Mouse (Mus musculus): ENCODE results near the gene Phf20.

DNA sequence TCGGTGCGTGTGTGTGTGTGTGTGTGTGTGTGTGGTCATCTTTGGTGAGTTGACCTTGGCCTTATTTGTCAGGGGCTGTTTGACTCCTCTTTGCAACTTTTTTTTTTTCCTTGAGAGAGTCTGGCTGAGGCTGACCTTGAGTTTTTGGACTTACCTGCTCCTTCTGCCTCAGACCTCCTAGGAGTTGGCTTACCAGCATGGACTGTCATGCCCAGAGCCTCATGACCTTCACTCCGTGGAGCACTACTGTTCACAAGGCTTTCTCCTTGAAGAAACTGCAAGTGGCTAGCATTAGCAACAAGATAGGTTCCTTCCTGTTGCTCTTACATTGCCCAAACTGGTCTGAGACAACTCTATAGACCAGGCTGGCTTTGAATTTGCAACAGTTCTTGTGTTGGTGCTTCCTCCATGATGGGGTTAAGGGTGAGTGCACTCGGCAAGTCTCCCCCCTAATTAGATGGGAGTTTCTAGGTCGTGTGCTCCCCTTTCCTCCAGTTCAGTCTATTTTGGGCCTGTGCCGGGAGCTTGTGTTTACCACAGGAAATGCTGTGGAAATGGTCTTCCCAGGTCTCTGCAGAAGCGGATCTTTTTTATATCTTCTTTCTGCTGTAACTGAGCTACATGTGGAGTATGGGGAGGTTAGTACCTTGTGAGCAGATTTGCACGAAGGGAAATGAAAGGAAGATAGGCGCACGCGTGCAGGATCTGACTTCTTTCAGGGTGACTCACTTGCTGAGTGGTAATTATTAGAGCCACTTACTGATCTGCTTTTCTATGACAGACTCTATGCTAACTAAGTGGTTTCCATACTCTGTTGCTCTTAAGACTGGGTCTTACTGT lies 61.9 kb downstream of the Phf20 start:
- no peak for TF ChIP-seq POLR2A (IDR thresholded peaks at IDR 0.05; ENCODE audit: insufficient read length, low read depth)
- TF ChIP-seq MYOG (IDR thresholded peaks at IDR 0.05; ENCODE audit: control insufficient read depth in 1 of 3, insufficient read depth in 1 of 3, insufficient read length in 2 of 3, low read depth in 2 of 3): no peak
- TF ChIP-seq MAX (IDR thresholded peaks at IDR 0.05; ENCODE audit: low read depth): no peak
- no peak for TF ChIP-seq SRF (IDR thresholded peaks at IDR 0.05; ENCODE audit: control insufficient read depth, insufficient read length, low read depth)
- TF ChIP-seq REST (IDR thresholded peaks at IDR 0.05; ENCODE audit: insufficient read depth, insufficient read length): no peak
- TF ChIP-seq CEBPB (IDR thresholded peaks at IDR 0.05; ENCODE audit: insufficient read depth, poor library complexity, severe bottlenecking): no peak
- TF ChIP-seq MYOD1 (IDR thresholded peaks at IDR 0.05; ENCODE audit: control insufficient read depth in 1 of 3, insufficient read length in 2 of 3, low read depth in 2 of 3): no peak
- TF ChIP-seq E2F4 (IDR thresholded peaks at IDR 0.05; ENCODE audit: insufficient read depth): no peak
- no peak for TF ChIP-seq USF1 (IDR thresholded peaks at IDR 0.05; ENCODE audit: low read depth)
- no peak for TF ChIP-seq TCF12 (IDR thresholded peaks at IDR 0.05; ENCODE audit: insufficient read depth, poor library complexity, severe bottlenecking)
- no peak for TF ChIP-seq TCF3 (IDR thresholded peaks at IDR 0.05; ENCODE audit: insufficient read length, low read depth)
